Mouse (Mus musculus): ENCODE data around the gene Gm20388. TPM values are rescaled to one million over a fixed set of nuclear protein-coding genes. Genes with fewer than 3 reads are reported as not detected.

The Gm20388 gene
- polyA plus RNA-seq, 1 experiment from 2014 or later = not detected

DNA sequence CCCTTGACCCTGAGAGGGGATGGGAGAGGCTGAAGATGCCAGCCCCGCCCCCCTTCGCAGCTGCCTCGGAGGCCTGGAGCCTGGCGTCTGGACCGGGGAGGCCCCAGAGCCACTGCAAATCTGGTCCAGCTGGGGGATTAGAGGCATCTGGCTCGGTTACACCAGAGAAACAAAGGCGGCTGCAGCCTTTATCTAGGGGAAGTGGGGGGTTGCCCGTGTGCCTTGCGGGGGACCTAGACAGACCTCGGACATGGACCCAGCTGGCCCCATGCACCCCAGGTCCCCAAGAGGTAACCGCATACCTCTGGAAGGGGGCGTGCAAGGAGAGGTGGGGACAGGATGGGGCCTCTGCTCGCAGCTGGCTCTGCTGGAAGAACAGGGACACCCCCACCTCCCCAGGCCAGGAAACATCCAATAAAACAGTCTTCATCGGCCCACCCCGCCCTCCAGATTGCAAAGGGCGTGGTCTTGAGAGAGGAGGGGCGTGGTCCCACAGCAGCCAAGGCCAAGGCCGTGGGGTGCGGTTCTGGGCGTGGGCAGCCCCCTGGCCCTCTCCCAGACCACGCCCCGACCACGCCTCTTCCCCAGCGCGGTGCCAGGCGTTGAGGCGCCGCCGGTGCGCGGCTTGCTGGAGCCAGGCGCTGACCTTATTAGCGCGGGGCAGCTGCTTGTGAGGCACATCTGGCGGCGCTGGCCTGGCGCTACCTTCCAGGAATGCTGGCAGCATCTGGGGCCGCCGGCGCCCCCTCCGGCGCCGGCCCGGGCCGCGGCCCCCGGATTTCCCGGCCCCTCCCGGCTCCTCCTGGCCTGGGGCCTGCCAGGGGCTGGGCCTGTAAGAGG lies 365.6 kb downstream of the Gm20388 start:
- H3K27me3 ChIP-seq (ENCODE audit: control insufficient read depth, insufficient read depth, low read length) = no peaks in the 10 kb centered on the region
- WGBS = under 1% methylated on average over 49 of the region's 49 CpGs

DNA sequence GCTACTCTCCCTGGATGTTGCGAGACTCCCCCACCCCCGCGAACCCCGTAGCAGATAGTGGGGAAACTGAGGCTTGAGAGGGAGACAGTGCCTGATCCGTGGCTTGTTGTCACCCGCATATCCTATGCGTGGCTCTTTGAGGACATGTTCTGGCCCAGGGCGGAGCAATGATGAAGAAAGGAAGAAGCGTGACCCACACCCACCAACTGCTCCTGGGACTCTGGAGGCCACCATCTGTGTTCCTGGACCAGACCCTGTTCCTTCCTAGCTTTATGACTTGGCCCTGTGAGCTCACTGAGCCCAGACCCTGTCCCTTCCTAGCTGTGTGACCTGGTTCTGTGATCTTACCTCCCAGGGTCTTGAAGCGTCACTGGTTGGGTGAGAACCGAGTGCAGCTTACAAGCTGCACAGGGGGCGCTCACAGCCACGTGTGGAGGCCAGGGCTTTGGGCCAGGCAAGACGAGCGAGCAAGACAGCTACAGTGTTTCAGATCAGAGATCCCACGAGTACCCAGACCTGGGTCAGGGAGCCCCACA lies 366.3 kb downstream of the Gm20388 start:
- 2% methylated on average over 16 of the region's 16 CpGs for WGBS

More for the DNA sequence above, 365.6 kb downstream of the Gm20388 start:
- DNase-seq (ENCODE audit: low spot score) (peak; percentile 99), ATAC-seq (ENCODE audit: insufficient number of reproducible peaks, low FRiP score, low TSS enrichment, low read depth) (peak; percentile 91)
- no peaks in the 10 kb centered on the region for H3K9me3 ChIP-seq (ENCODE audit: control insufficient read depth, low read length)
- H3K4me1 ChIP-seq (ENCODE audit: control insufficient read depth, insufficient read depth, low read length) = peaks cover 76% of the 10 kb centered on the region
- H3K9ac ChIP-seq (ENCODE audit: low read length) = peak overlapping the region; percentile 4
- peak overlapping the region; percentile 14; the same call in 1 of the 2 replicates for H3K4me3 ChIP-seq (ENCODE audit: low read depth, low read length)
- H3K27ac ChIP-seq (replicated peaks; ENCODE audit: low read depth, low read length) = peak overlapping the region; percentile 99
- H3K4me2 ChIP-seq (ENCODE audit: low read depth, severe bottlenecking) = peak overlapping the region; percentile 56
- no peaks in the 10 kb centered on the region for H3K36me3 ChIP-seq (ENCODE audit: control insufficient read depth, insufficient read depth, low read length)

DNA sequence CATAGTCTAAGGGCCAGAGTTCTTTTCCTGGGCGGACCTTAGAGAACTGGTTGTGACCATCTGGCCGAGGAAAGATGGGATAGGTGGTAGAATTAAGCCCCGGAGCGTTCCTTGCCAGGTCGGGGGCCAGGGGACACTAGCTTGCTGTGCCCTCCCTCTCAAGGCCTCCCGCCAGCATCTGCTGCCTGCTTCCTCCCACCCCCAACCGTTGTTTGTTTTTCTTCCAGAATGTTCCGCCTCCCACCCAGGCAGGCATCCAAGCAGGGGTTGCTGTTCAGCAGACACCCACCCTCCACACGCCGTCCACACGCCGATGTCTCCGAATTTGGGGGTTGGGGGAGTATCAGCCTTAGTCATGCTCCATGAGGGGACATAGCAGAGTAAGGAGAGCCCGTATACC lies 367.4 kb downstream of the Gm20388 start:
- H3K27me3 ChIP-seq (ENCODE audit: control insufficient read depth, insufficient read depth, low read length) = no peaks in the 10 kb centered on the region
- H3K27ac ChIP-seq (replicated peaks; ENCODE audit: low read depth, low read length) = peak overlapping the region; percentile 99; the same call in 1 of the 2 replicates
- no peaks in the 10 kb centered on the region for H3K36me3 ChIP-seq (ENCODE audit: control insufficient read depth, insufficient read depth, low read length)
- peaks cover 89% of the 10 kb centered on the region for H3K4me1 ChIP-seq (ENCODE audit: control insufficient read depth, insufficient read depth, low read length)
- DNase-seq (ENCODE audit: low spot score) (no peak), ATAC-seq (ENCODE audit: insufficient number of reproducible peaks, low FRiP score, low TSS enrichment, low read depth) (no peak)
- no peak overlapping the region for H3K4me2 ChIP-seq (ENCODE audit: low read depth, severe bottlenecking)
- H3K9ac ChIP-seq (ENCODE audit: low read length) = no peak overlapping the region
- H3K4me3 ChIP-seq (ENCODE audit: low read depth, low read length) = no peak overlapping the region
- H3K9me3 ChIP-seq (ENCODE audit: control insufficient read depth, low read length) = no peaks in the 10 kb centered on the region
- whole genome bisulfite sequencing = 74% methylated on average over 14 of the region's 14 CpGs

More for the DNA sequence above, 366.3 kb downstream of the Gm20388 start:
- Histone ChIP-seq H3K9ac (ENCODE audit: low read length) (no peak overlapping the region; the same call in 1 of the 2 replicates), H3K36me3 (ENCODE audit: control insufficient read depth, insufficient read depth, low read length) (no peaks in the 10 kb centered on the region), H3K4me3 (ENCODE audit: low read depth, low read length) (peak overlapping the region; percentile 14; the same call in 1 of the 2 replicates), H3K27me3 (ENCODE audit: control insufficient read depth, insufficient read depth, low read length) (no peaks in the 10 kb centered on the region), H3K27ac (replicated peaks; ENCODE audit: low read depth, low read length) (peak overlapping the region; percentile 99), H3K4me2 (ENCODE audit: low read depth, severe bottlenecking) (peak overlapping the region; percentile 56), H3K4me1 (ENCODE audit: control insufficient read depth, insufficient read depth, low read length) (peaks cover 82% of the 10 kb centered on the region), H3K9me3 (ENCODE audit: control insufficient read depth, low read length) (no peaks in the 10 kb centered on the region)
- DNase-seq (ENCODE audit: low spot score) = peak; percentile 74
- peak; percentile 2; the same call in 1 of the 2 replicates for ATAC-seq (ENCODE audit: insufficient number of reproducible peaks, low FRiP score, low TSS enrichment, low read depth)

DNA sequence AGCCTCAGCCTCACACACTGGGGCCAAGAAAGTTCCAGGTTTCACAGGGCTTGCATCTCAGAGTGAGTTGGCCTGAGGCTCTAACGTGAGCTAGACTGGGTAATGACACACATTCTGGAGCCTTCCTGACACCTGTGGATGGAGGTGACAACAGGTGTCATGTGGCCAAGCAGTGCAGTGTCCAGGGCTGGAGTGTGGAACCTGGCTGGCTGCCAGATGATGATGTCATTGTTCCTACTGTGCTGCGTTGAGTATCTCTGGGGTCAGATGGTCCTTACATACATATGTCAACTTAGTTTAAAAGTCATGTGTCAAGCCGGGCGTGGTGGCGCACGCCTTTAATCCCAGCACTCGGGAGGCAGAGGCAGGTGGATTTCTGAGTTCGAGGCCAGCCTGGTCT lies 368.8 kb downstream of the Gm20388 start:
- no peaks in the 10 kb centered on the region for H3K27me3 ChIP-seq (ENCODE audit: control insufficient read depth, insufficient read depth, low read length)
- peaks cover 89% of the 10 kb centered on the region for H3K4me1 ChIP-seq (ENCODE audit: control insufficient read depth, insufficient read depth, low read length)
- DNase-seq (ENCODE audit: low spot score) (no peak), ATAC-seq (ENCODE audit: insufficient number of reproducible peaks, low FRiP score, low TSS enrichment, low read depth) (no peak)
- H3K9me3 ChIP-seq (ENCODE audit: control insufficient read depth, low read length) = no peaks in the 10 kb centered on the region
- H3K27ac ChIP-seq (replicated peaks; ENCODE audit: low read depth, low read length) = no peak overlapping the region
- no peak overlapping the region for H3K4me2 ChIP-seq (ENCODE audit: low read depth, severe bottlenecking)
- 88% methylated on average over 7 of the region's 8 CpGs for WGBS
- no peak overlapping the region for H3K9ac ChIP-seq (ENCODE audit: low read length)
- no peak overlapping the region for H3K4me3 ChIP-seq (ENCODE audit: low read depth, low read length)
- H3K36me3 ChIP-seq (ENCODE audit: control insufficient read depth, insufficient read depth, low read length) = no peaks in the 10 kb centered on the region

DNA sequence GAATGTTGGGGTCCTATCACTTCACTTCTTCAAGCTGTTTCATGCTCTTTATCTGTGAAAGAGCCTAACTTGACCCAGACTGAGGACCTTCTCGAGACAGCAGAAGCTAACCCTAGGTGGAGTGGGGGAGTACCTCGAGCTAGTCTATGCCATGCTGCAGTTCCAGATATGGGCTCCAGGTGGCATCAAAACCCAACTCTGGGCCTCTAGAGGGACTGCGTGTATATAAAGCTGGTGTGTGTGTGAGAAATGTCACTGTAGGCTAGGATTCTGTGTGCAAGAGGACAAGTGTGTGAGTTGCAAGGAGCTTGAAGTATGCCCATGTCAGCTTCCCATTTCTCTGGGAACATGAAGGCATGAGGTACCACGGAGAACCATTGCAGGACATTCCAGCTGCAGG lies 370.8 kb downstream of the Gm20388 start:
- H3K9ac ChIP-seq (ENCODE audit: low read length) = no peak overlapping the region
- H3K36me3 ChIP-seq (ENCODE audit: control insufficient read depth, insufficient read depth, low read length) = no peaks in the 10 kb centered on the region
- H3K27ac ChIP-seq (replicated peaks; ENCODE audit: low read depth, low read length) = no peak overlapping the region
- no peak overlapping the region; the same call in 1 of the 2 replicates for H3K4me2 ChIP-seq (ENCODE audit: low read depth, severe bottlenecking)
- no peak overlapping the region for H3K4me3 ChIP-seq (ENCODE audit: low read depth, low read length)
- H3K27me3 ChIP-seq (ENCODE audit: control insufficient read depth, insufficient read depth, low read length) = no peaks in the 10 kb centered on the region
- 21% methylated on average over 4 of the region's 4 CpGs for WGBS
- H3K9me3 ChIP-seq (ENCODE audit: control insufficient read depth, low read length) = no peaks in the 10 kb centered on the region
- peaks cover 89% of the 10 kb centered on the region for H3K4me1 ChIP-seq (ENCODE audit: control insufficient read depth, insufficient read depth, low read length)
- ATAC-seq (ENCODE audit: insufficient number of reproducible peaks, low FRiP score, low TSS enrichment, low read depth) (no peak), DNase-seq (ENCODE audit: low spot score) (peak; percentile 90)

DNA sequence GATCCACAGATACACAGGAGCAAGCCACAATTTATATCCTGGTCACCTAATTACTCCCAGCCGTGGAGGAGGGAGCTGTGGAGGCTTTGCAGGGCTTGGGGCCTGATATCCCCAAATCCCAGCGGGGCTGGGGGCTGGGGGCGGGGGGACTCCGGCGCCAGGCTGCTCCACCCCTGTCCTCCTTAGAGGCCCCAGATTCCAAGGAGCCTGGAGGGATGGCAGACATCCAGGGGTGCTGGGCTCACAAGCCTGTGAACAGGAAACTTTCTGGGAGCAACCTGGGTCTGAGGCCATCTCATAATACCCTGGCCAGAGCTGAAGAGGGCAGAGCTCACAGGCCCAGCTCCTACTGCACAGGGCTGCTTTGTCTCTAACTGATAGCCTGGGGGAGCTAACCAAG lies 371.8 kb downstream of the Gm20388 start:
- ATAC-seq (ENCODE audit: insufficient number of reproducible peaks, low FRiP score, low TSS enrichment, low read depth) (no peak), DNase-seq (ENCODE audit: low spot score) (no peak)
- H3K36me3 ChIP-seq (ENCODE audit: control insufficient read depth, insufficient read depth, low read length) = no peaks in the 10 kb centered on the region
- H3K4me3 ChIP-seq (ENCODE audit: low read depth, low read length) = no peak overlapping the region
- H3K27me3 ChIP-seq (ENCODE audit: control insufficient read depth, insufficient read depth, low read length) = no peaks in the 10 kb centered on the region
- peak overlapping the region; percentile 58 for H3K27ac ChIP-seq (replicated peaks; ENCODE audit: low read depth, low read length)
- peak overlapping the region; percentile 40; the same call in 1 of the 2 replicates for H3K9ac ChIP-seq (ENCODE audit: low read length)
- 30% methylated on average over 5 of the region's 5 CpGs for WGBS
- no peaks in the 10 kb centered on the region for H3K9me3 ChIP-seq (ENCODE audit: control insufficient read depth, low read length)
- no peak overlapping the region for H3K4me2 ChIP-seq (ENCODE audit: low read depth, severe bottlenecking)
- H3K4me1 ChIP-seq (ENCODE audit: control insufficient read depth, insufficient read depth, low read length) = peaks cover 80% of the 10 kb centered on the region

DNA sequence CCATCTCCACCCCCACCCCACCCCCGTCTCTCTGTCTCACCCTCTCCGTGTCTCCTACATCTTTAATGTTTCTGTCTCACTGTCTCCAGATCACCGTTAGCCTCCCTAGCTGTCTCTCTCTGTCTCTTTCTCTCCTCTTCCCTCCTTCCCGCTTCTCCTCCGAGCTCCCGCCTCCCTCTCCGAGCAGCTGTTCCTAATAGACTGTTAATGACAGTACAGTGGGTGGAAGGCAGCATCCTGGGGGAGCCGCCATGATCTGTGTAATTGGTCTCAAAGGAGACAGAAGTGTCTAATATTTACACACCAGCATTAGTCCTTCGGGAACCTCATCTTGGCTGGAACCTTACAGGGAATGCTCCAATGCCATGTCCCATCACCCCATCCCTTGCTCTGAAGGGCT lies 373.6 kb downstream of the Gm20388 start:
- 14% methylated on average over 9 of the region's 9 CpGs for WGBS
- no peak overlapping the region for H3K4me3 ChIP-seq (ENCODE audit: low read depth, low read length)
- no peak overlapping the region for H3K4me2 ChIP-seq (ENCODE audit: low read depth, severe bottlenecking)
- peaks cover 79% of the 10 kb centered on the region for H3K4me1 ChIP-seq (ENCODE audit: control insufficient read depth, insufficient read depth, low read length)
- H3K27ac ChIP-seq (replicated peaks; ENCODE audit: low read depth, low read length) = no peak overlapping the region
- no peaks in the 10 kb centered on the region for H3K36me3 ChIP-seq (ENCODE audit: control insufficient read depth, insufficient read depth, low read length)
- no peak overlapping the region for H3K9ac ChIP-seq (ENCODE audit: low read length)
- no peak for ATAC-seq (ENCODE audit: insufficient number of reproducible peaks, low FRiP score, low TSS enrichment, low read depth)
- no peak for DNase-seq (ENCODE audit: low spot score)
- no peaks in the 10 kb centered on the region for H3K9me3 ChIP-seq (ENCODE audit: control insufficient read depth, low read length)
- H3K27me3 ChIP-seq (ENCODE audit: control insufficient read depth, insufficient read depth, low read length) = no peaks in the 10 kb centered on the region

DNA sequence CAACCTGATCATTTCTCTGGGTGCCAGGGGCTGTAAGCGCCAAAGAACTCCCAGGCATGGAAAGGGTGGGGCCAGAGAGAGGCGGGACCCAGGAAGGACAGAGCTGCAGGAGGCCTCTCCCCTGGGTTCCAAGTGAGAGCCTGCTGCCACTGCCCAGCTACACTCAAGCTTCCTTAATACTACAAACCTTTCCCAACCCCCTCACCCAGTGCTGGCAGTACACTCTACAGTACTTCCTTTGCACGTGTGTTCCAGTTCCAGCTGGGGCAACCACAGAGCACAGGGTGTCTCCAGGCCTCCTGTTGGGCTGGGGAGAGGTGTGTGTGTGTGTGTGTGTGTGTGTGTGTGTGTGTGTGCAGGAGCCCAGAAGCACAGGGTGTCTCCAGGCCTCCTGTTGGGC lies 374.4 kb downstream of the Gm20388 start:
- H3K4me2 ChIP-seq (ENCODE audit: low read depth, severe bottlenecking) = no peak overlapping the region
- peaks cover 84% of the 10 kb centered on the region for H3K4me1 ChIP-seq (ENCODE audit: control insufficient read depth, insufficient read depth, low read length)
- no peaks in the 10 kb centered on the region for H3K36me3 ChIP-seq (ENCODE audit: control insufficient read depth, insufficient read depth, low read length)
- no peak for DNase-seq (ENCODE audit: low spot score)
- 48% methylated on average over 3 of the region's 3 CpGs for WGBS
- H3K27me3 ChIP-seq (ENCODE audit: control insufficient read depth, insufficient read depth, low read length) = no peaks in the 10 kb centered on the region
- no peak for ATAC-seq (ENCODE audit: insufficient number of reproducible peaks, low FRiP score, low TSS enrichment, low read depth)
- H3K9me3 ChIP-seq (ENCODE audit: control insufficient read depth, low read length) = no peaks in the 10 kb centered on the region
- H3K9ac ChIP-seq (ENCODE audit: low read length) = 0 out of 2 replicates have a peak overlapping the region, but pooled peaks have one; percentile 12
- H3K4me3 ChIP-seq (ENCODE audit: low read depth, low read length) = no peak overlapping the region
- no peak overlapping the region; the same call in 1 of the 2 replicates for H3K27ac ChIP-seq (replicated peaks; ENCODE audit: low read depth, low read length)
